Comparison of ENCODE assay signal across 12 mouse cellular contexts in the genomic region with DNA sequence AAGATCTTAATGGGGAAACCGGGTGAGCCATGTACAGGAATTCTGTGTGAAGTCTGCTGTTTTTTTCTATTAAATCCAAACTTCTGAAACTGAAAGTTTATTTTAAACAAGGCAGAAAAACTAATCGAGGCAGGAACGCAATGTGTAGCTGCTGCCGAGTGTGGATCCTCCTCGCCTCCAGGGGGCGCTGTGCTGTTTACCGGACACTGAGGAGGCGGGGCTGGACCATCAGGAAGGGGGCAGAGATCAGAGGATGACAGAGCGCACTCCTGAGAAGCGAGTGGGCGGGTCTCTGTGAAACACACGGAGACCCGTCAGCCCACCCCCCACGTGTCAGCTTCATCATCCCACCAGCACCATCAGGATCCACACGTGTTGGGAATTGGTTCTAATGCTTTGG. TPM values are rescaled to one million over a fixed set of nuclear protein-coding genes. Genes with fewer than 3 reads are reported as not detected.
DNase-seq lines count a peak whose midpoint lies in the region; ATAC-seq and TF ChIP-seq lines count a peak whose summit lies in the region.
"Had no signal": no experiment of that assay in that cellular context is flagged by ENCODE, and none has a peak within 500 bp of the region (broad histone marks: within the 10 kb centered on the region; RNA-seq: fewer than 3 reads in every experiment).

No protein-coding gene starts in this region.

- H3K79me2 ChIP-seq in MEL (ENCODE audit: control insufficient read depth, insufficient read depth, low read length, poor library complexity), result no peaks in the 10 kb centered on the region

- no peaks in the 10 kb centered on the region for H3K36me3 ChIP-seq in heart, postnatal 0 days (replicated peaks; ENCODE audit: control insufficient read depth, insufficient read depth, low read length)
- H3K36me3 ChIP-seq in heart, embryonic 11.5 days (ENCODE audit: control insufficient read depth, insufficient read depth, low read length), result no peaks in the 10 kb centered on the region
- H3K36me3 ChIP-seq in MEL (ENCODE audit: control insufficient read depth in 1 of 2, insufficient read depth in 2 of 2, low read length in 2 of 2), result no peaks in the 10 kb centered on the region
- H3K36me3 ChIP-seq: G1E; stomach, embryonic 15.5 days had no signal

- no peak for ATAC-seq in heart, postnatal 0 days (ENCODE audit: insufficient read depth, low read depth)
- ATAC-seq in heart, embryonic 11.5 days (replicated peaks; ENCODE audit: insufficient number of reproducible peaks, low FRiP score, low TSS enrichment), result no peak
- ATAC-seq: forebrain, embryonic 13.5 days had no signal

- TF ChIP-seq POLR2A in MEL (IDR thresholded peaks at IDR 0.05; ENCODE audit: control insufficient read depth in 1 of 2, insufficient read depth in 1 of 2, low read depth in 1 of 2, low read length in 2 of 2, poor library complexity in 1 of 2), result no peak
- no peak for TF ChIP-seq POLR2A in olfactory bulb, adult 2 months (IDR thresholded peaks at IDR 0.05; ENCODE audit: insufficient read depth, low read depth, low read length)

- no peak overlapping the region for H3K4me2 ChIP-seq in heart, postnatal 0 days (ENCODE audit: low read depth, low read length)
- no peak overlapping the region for H3K4me2 ChIP-seq in heart, embryonic 11.5 days
- H3K4me2 ChIP-seq: forebrain, embryonic 13.5 days; stomach, embryonic 15.5 days had no signal

- peak; percentile 11; the same call in 1 of the 2 replicates for TF ChIP-seq CTCF in heart, postnatal 0 days (IDR thresholded peaks at IDR 0.05; ENCODE audit: low read depth)
- peak; percentile 58 to 82 (median 68) for TF ChIP-seq CTCF in MEL (IDR thresholded peaks at IDR 0.05 in 2 of 3, conservative IDR thresholded peaks at IDR 0.05 in 1 of 3; ENCODE audit: control insufficient read depth in 1 of 3, insufficient read depth in 1 of 3, low read depth in 2 of 3, low read length in 3 of 3, poor library complexity in 1 of 3, severe bottlenecking in 1 of 3)
- peak; percentile 73 for TF ChIP-seq CTCF in olfactory bulb, adult 2 months (IDR thresholded peaks at IDR 0.05; ENCODE audit: insufficient read depth, low read depth, low read length)

- no peaks in the 10 kb centered on the region for H3K9me3 ChIP-seq in heart, postnatal 0 days (replicated peaks; ENCODE audit: control insufficient read depth, low read length)
- H3K9me3 ChIP-seq in heart, embryonic 11.5 days (replicated peaks; ENCODE audit: control insufficient read depth, low read length), result no peaks in the 10 kb centered on the region
- no peaks in the 10 kb centered on the region for H3K9me3 ChIP-seq in MEL (replicated peaks; ENCODE audit: insufficient read depth, low read length)
- H3K9me3 ChIP-seq: forebrain, embryonic 13.5 days; stomach, embryonic 15.5 days had no signal

- no peak overlapping the region for H3K27ac ChIP-seq in heart, postnatal 0 days (ENCODE audit: low read depth)
- H3K27ac ChIP-seq in heart, embryonic 11.5 days (ENCODE audit: low read depth, low read length), result no peak overlapping the region
- no peak overlapping the region for H3K27ac ChIP-seq in MEL (ENCODE audit: control insufficient read depth, low read depth, low read length)
- no peak overlapping the region for H3K27ac ChIP-seq in olfactory bulb, adult 2 months (ENCODE audit: insufficient read depth, low read depth, low read length)
- H3K27ac ChIP-seq: forebrain, embryonic 13.5 days; stomach, embryonic 15.5 days had no signal

- 0 out of 2 replicates have a peak, but pooled peaks have one; percentile 3 for TF ChIP-seq RAD21 in MEL (IDR thresholded peaks at IDR 0.05; ENCODE audit: low read depth, low read length)

- peaks cover 2% of the 10 kb centered on the region; the same call in 1 of the 2 replicates for H3K4me1 ChIP-seq in heart, postnatal 0 days (ENCODE audit: control insufficient read depth, insufficient read depth)
- 0 out of 2 replicates have a peak, but pooled peaks cover 3% of the 10 kb centered on the region for H3K4me1 ChIP-seq in heart, embryonic 11.5 days (ENCODE audit: control insufficient read depth, insufficient read depth, low read length)
- no peaks in the 10 kb centered on the region for H3K4me1 ChIP-seq in MEL (ENCODE audit: control insufficient read depth in 1 of 2, insufficient read depth in 2 of 2, low read length in 2 of 2)
- H3K4me1 ChIP-seq in olfactory bulb, adult 2 months (ENCODE audit: control insufficient read depth, insufficient read depth, low read length), result peaks cover 16% of the 10 kb centered on the region; the same call in 1 of the 2 replicates
- H3K4me1 ChIP-seq: forebrain, embryonic 13.5 days; stomach, embryonic 15.5 days had no signal

- no peak overlapping the region for H3K9ac ChIP-seq in heart, postnatal 0 days (replicated peaks; ENCODE audit: low read depth, low read length)
- no peak overlapping the region for H3K9ac ChIP-seq in heart, embryonic 11.5 days (ENCODE audit: low read depth, low read length)
- H3K9ac ChIP-seq in MEL (ENCODE audit: control insufficient read depth, low read depth, low read length, poor library complexity, severe bottlenecking), result no peak overlapping the region
- H3K9ac ChIP-seq: forebrain, embryonic 13.5 days; stomach, embryonic 15.5 days had no signal

- 69% methylated on average over 15 of the region's 15 CpGs for WGBS in heart, postnatal 0 days
- 58% methylated on average over 15 of the region's 15 CpGs for WGBS in heart, embryonic 11.5 days (ENCODE audit: insufficient replicate concordance)
- 68% methylated on average over 15 of the region's 15 CpGs for WGBS in olfactory bulb, adult 2 months

- TF ChIP-seq EP300 in heart, postnatal 0 days (IDR thresholded peaks at IDR 0.05; ENCODE audit: low read depth), result no peak
- no peak for TF ChIP-seq EP300 in MEL (IDR thresholded peaks at IDR 0.05; ENCODE audit: low read depth in 1 of 2, low read length in 2 of 2)

- H3K4me3 ChIP-seq in heart, postnatal 0 days (ENCODE audit: low read depth, low read length), result no peak overlapping the region
- no peak overlapping the region for H3K4me3 ChIP-seq in heart, embryonic 11.5 days (ENCODE audit: low read depth, low read length)
- no peak overlapping the region for H3K4me3 ChIP-seq in MEL (ENCODE audit: control insufficient read depth in 1 of 2, insufficient read depth in 1 of 2, low read depth in 2 of 2, low read length in 2 of 2)
- no peak overlapping the region for H3K4me3 ChIP-seq in olfactory bulb, adult 2 months (ENCODE audit: insufficient read depth, low read depth, low read length)
- H3K4me3 ChIP-seq: forebrain, embryonic 13.5 days; stomach, embryonic 15.5 days had no signal

- no peak for DNase-seq in heart, postnatal 0 days (ENCODE audit: low spot score)
- peak; percentile 32 for DNase-seq in lung, postnatal 10 days
- no peak for DNase-seq in lung, adult 18-20 months
- DNase-seq in MEL (ENCODE audit: low read depth, low spot score), result peak; percentile 41
- DNase-seq in ovary, postnatal 36 days (ENCODE audit: low spot score), result no peak
- no peak for DNase-seq in spleen, postnatal 36 days (ENCODE audit: low spot score in 2 of 2)
- DNase-seq: kidney, adult 18-20 months had no signal

- H3K27me3 ChIP-seq in heart, postnatal 0 days (ENCODE audit: control insufficient read depth, insufficient read depth, low read length), result no peaks in the 10 kb centered on the region
- H3K27me3 ChIP-seq in heart, embryonic 11.5 days (ENCODE audit: control insufficient read depth, insufficient read depth, low read length), result no peaks in the 10 kb centered on the region
- no peaks in the 10 kb centered on the region for H3K27me3 ChIP-seq in MEL (ENCODE audit: control insufficient read depth in 1 of 2, insufficient read depth in 2 of 2, low read length in 2 of 2)
- H3K27me3 ChIP-seq: forebrain, embryonic 13.5 days; stomach, embryonic 15.5 days had no signal

TF ChIP-seq in MEL, 35 proteins besides CTCF, POLR2A, EP300 and RAD21:
- TF ChIP-seq HCFC1 (IDR thresholded peaks at IDR 0.05; ENCODE audit: low read depth, low read length) (peak; percentile 15; the same call in 1 of the 2 replicates), BHLHE40 (IDR thresholded peaks at IDR 0.05; ENCODE audit: borderline replicate concordance, low read depth, low read length) (no peak), GATA1 (IDR thresholded peaks at IDR 0.05; ENCODE audit: low read depth, low read length) (no peak), GABPA (IDR thresholded peaks at IDR 0.05; ENCODE audit: low read depth, low read length) (no peak)

RNA-seq across cellular contexts. Expression of a gene that starts 58.0 kb away (rescaled TPM):
- total RNA-seq in heart, postnatal 0 days (2014; rRNA removed; ENCODE audit: low replicate concordance), result 12.9 and 23.3 TPM in 2 replicates
- polyA plus RNA-seq in heart, postnatal 0 days (2015; fragmentation: Nextera tagmentation; extraction: Ambion mirVana), result 5.1 and 5.6 TPM in 2 replicates
- polyA plus RNA-seq in heart, embryonic 11.5 days (2014; fragmentation: Nextera tagmentation; extraction: Ambion mirVana), result 2.1 and 2.2 TPM in 2 replicates
- total RNA-seq in MEL (2012; rRNA removed), result 12.0 and 16.1 TPM in 2 replicates
- 10 to 100 TPM in 1 of 2 experiments, not detected in 1; 11.1 TPM for polyA plus RNA-seq in MEL (2012; ENCODE audit: insufficient read depth in 1 of 2, insufficient read length in 2 of 2, low read depth in 1 of 2, low replicate concordance in 2 of 2, missing spikeins in 1 of 2)
- not detected in 2 replicates for polyA plus RNA-seq in olfactory bulb, adult 2 months (2012; ENCODE audit: insufficient read depth, insufficient read length, low replicate concordance, missing spikeins)
- polyA plus RNA-seq: G1E had no signal

Comparison
In these comparisons a context has a peak if more than half of its experiments do, and no peak if none do; other contexts are left out.
1. DNase-seq: peak in lung, postnatal 10 days (single experiment) and MEL (single experiment); none in heart, postnatal 0 days (single experiment), lung, adult 18-20 months (0 of 2), ovary, postnatal 36 days (single experiment) and spleen, postnatal 36 days (0 of 2).
2. CTCF ChIP-seq: peak in every context shown above with its lines; median percentile 73 in olfactory bulb, adult 2 months; 68 in MEL; 11 in heart, postnatal 0 days.